Mouse (Mus musculus): ENCODE data around the gene Gm5105.

Gene Gm5105

GRCm38 (mm10) chr3:138027575-138028362 is 39.4 kb downstream of the Gm5105 start:
- no peak for DNase-seq (ENCODE audit: low read depth, low spot score)

DNA sequence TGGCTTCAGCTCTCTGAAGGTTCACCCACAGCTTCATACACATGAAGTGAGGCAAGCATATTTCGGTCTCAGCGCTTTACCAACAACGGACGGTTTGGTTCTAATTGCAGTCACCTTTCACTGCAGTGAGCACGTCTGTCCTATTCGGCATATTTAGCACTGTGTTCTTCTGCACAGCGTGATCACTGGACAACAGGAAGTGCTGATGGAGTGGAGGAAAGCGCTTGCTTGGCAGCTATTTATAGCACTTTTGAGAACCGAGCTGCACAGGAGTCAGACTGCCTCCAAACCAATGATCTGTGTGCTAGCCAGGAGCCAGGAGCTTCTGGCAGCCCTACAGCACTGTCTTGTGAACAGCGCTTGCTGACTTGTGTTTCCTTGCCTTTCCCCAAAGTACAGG is 40.9 kb downstream of the Gm5105 start:
- DNase-seq (ENCODE audit: low read depth, low spot score): no peak

- DNase-seq (ENCODE audit: low read depth, low spot score): no peak
Observed at GRCm38 (mm10) chr3:138022651-138023050, 44.5 kb downstream of the Gm5105 start.

GRCm38 (mm10) chr3:138022003-138022402 is 45.2 kb downstream of the Gm5105 start:
- DNase-seq (ENCODE audit: low read depth, low spot score): no peak

DNA sequence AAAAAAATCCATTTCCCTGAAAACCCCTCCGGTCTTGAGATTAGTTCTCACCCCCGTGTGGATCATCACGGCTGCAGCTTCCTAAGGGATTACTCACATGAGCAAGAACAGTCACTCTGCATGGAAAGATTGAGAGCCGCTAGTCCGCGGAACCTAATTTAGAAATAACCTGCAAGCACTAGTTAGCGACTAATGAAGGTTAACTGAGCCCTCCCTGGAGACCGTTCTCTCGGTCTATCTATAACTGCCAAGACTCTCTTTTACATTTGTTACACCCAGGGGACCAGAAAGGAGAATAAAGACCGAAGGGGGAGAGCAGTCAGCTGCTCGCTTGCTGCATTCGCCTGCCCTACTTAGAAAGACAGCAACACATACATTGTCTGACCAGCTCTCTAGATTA is 50.4 kb downstream of the Gm5105 start:
- DNase-seq (ENCODE audit: low read depth, low spot score): no peak

GRCm38 (mm10) chr3:138014725-138015124 is 52.5 kb downstream of the Gm5105 start:
- no peak for DNase-seq (ENCODE audit: low read depth, low spot score)

DNA sequence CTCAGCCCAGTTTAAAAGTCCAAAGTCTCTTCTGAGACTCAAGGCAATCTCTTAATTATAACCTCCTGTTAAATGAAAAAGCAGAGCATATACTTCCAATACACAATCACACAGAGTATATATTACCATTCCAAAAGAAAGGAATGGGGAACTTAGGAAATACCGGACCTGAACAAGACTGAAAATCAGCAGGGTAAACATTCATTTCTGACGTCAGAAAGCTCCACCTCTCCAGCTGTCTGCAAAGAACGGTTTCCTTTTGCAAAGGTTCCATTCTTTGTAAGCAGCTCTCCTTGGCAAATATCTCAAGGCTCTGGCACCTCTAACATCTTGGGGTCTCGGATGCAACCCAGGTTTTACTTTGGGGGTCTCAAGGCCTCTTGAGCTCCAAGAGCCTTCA is 54.8 kb downstream of the Gm5105 start:
- no peak for DNase-seq (ENCODE audit: low read depth, low spot score)

DNA sequence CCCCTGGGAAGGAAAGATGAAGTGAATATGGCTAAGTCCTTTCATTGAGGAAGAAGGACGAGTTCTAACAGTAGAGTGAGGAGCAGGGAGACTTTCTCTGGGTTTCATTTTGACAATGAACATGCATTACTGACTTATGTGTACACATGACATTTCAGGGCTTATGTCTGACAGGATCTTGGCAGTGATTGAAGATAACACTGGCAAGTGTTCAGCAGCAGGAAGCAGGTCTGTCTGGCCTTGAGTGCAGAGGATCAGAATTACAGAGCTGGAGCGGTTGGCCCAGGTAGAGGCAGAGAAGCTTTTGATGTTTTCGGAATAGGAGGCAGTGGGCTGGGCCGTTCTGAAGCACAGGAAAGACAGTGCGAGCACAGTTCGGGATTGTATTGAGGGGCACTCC is 59.0 kb downstream of the Gm5105 start:
- no peak for DNase-seq (ENCODE audit: low read depth, low spot score)

DNA sequence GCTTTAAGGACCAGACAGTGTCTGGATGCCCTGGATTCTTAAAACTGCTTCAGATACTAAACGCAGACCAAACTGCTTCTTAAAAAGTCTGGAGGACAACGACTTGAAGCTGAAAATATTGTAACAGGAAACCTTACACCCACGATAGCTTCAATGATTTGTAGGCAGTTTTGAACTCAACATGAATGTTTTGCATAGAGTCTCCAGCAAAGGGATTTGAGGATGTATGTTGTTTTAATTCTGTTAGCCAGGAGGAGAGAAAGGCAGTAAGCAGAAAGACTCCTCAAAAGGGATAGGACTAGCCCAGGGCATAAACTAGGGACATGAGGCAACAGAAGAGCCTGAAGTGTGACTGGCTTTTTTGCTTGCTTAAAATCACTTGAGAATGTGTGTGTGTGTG is 60.3 kb downstream of the Gm5105 start:
- DNase-seq (ENCODE audit: low read depth, low spot score): no peak

GRCm38 (mm10) chr3:138003264-138003663 is 63.9 kb downstream of the Gm5105 start:
- no peak for DNase-seq (ENCODE audit: low read depth, low spot score)

GRCm38 (mm10) chr3:138002545-138002944 is 64.6 kb downstream of the Gm5105 start:
- DNase-seq (ENCODE audit: low read depth, low spot score): no peak

DNA sequence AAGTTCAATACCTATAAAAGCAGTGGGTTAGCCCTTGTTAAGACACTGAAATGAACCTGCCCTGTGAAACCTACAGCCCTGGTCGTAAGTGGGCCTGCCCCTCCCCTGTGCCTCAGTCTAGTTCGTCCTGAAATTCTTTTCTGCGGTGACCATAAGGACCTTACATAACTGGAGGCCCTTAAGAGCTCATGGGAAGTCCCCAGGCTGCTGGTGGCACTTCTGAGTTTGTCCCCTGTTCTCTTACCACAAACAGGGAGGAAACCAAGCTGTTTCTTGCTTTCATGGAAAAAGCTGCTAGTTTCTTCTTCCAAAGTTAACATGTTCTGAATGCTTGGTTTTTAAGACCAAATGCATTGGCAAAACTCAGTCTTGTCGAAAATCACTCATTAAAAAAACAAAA is 65.3 kb downstream of the Gm5105 start:
- DNase-seq (ENCODE audit: low read depth, low spot score): no peak

DNA sequence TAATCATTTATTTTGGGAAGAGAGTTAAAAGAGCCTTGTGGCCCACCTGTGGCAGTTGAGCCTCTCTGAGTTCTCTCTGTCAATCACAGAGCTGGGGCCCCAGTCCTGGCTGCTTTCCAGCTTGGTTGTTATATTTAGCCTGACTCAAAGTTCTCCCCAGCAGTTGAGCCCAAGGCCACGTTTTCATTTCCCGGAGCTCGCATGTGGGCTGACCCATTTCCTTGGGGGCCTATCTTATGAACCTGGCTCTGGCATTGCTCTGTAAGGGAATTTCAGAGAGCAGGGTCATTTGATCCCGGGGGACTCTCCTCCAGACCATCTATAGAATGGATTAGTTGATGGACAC is 66.5 kb downstream of the Gm5105 start:
- no peak for DNase-seq (ENCODE audit: low read depth, low spot score)

- no peak for DNase-seq (ENCODE audit: low read depth, low spot score)
Observed at GRCm38 (mm10) chr3:138000062-138000723, 67.0 kb downstream of the Gm5105 start.

DNA sequence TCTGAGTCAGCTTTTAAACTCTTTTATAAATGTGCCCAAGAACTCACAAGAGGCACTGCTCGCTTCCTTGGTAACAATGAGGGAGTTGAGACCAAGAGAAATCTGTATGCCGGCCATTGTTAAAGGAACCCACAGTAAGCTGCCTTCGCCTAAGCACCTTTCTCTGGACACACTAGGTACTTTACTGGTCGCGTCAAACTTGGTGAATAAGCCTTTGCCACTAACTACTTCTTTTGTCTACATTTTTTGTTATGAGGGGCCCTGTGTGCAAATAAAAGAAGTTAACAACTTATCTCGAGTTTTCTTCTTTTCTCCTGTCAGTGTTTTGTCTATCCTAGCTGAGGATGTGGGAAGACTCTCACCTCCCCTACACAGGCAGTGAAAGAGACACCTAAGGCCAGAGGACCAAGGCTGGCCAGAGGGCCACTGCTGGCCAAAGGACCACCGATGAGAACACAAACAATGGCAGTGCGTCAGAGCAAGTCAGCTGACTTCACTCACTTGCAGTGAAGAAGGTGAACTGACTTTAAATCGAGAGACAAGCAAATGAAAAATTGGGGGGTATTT is 67.9 kb downstream of the Gm5105 start:
- DNase-seq (ENCODE audit: low read depth, low spot score): no peak

All from retina, adult 2 months (tissue).